Mouse (Mus musculus) midbrain, embryonic 13.5 days (tissue): ENCODE results near the gene Slc38a4. TPM values are rescaled to one million over a fixed set of nuclear protein-coding genes. Genes with fewer than 3 reads are reported as not detected.

Experiments used
- ATAC-seq: fragments of 200-750 bp; cut with Nextera tagmentation; 2 replicates; pipeline ENCODE4 v1.8.0; 2017; ENCODE audit warnings: mild to moderate bottlenecking, moderate TSS enrichment, moderate library complexity
- H3K27ac ChIP-seq: fragments of 300-500 bp; sonication (generic); 2 replicates; pipeline ENCODE4 v1.5.1; 2015; ENCODE audit warnings: inconsistent platforms, mild to moderate bottlenecking, moderate library complexity
- H3K27me3 ChIP-seq: fragments of 300-500 bp; sonication (generic); 2 replicates; pipeline ENCODE4 v1.6.1; 2015; ENCODE audit warnings: mild to moderate bottlenecking, inconsistent platforms
- H3K36me3 ChIP-seq: fragments of 300-500 bp; sonication (generic); 2 replicates; pipeline ENCODE4 v1.6.1; 2015; ENCODE audit warnings: mild to moderate bottlenecking, inconsistent platforms
- H3K4me1 ChIP-seq: fragments of 300-500 bp; sonication (generic); replicated peaks from 2 replicates; pipeline ENCODE4 v1.6.1; 2015; ENCODE audit warnings: inconsistent platforms
- H3K4me2 ChIP-seq: fragments of 300-500 bp; sonication (generic); replicated peaks from 2 replicates; pipeline ENCODE4 v1.6.1; 2015; ENCODE audit warnings: moderate library complexity, mild to moderate bottlenecking, inconsistent platforms
- H3K4me3 ChIP-seq: fragments of 300-500 bp; sonication (generic); replicated peaks from 2 replicates; pipeline ENCODE4 v1.5.1; 2015; ENCODE audit warnings: mild to moderate bottlenecking, inconsistent platforms
- H3K9ac ChIP-seq: fragments of 300-500 bp; sonication (generic); replicated peaks from 2 replicates; pipeline ENCODE4 v1.6.1; 2015; ENCODE audit warnings: mild to moderate bottlenecking, inconsistent platforms
- H3K9me3 ChIP-seq: fragments of 300-500 bp; sonication (generic); 2 replicates; pipeline ENCODE4 v1.6.1; 2016; ENCODE audit warnings: mild to moderate bottlenecking, inconsistent platforms
- WGBS: fragments of 180-500 bp; shearing (Covaris S2); methylation state at CpG from one replicate; pipeline ENCODE4 v1.1.7; 2015; 5-methylcytosine and 5-hydroxymethylcytosine counted together
- polyA plus RNA-seq: library from polyadenylated mRNA; unstranded; fragments of >200 nt; fragmentation: Nextera tagmentation; extraction: Ambion mirVana; gene quantifications from 2 replicates; pipeline ENCODE4 v1.2.1, GENCODE M21; 2015

The Slc38a4 gene
- polyA plus RNA-seq: 3.9 and 4.0 TPM in 2 replicates

GRCm38 (mm10) chr15:97055794-97056193 lies at the start of gene Slc38a4:
Gene Slc38a4 (minus strand): TSS chr15:97055956.
- Histone ChIP-seq H3K9me3 (peaks cover 14% of the 10 kb centered on the region), H3K36me3 (no peaks in the 10 kb centered on the region), H3K4me2 (peak within 1 kb of the TSS; percentile 54), H3K27ac (no peak within 1 kb of the TSS), H3K4me1 (peaks cover 13% of the 10 kb centered on the region; the same call in 1 of the 2 replicates), H3K4me3 (peak within 1 kb of the TSS; percentile 31), H3K27me3 (peaks cover 3% of the 10 kb centered on the region; the same call in 1 of the 2 replicates), H3K9ac (no peak within 1 kb of the TSS)
- WGBS: 47% methylated on average over 9 of the region's 9 CpGs
- ATAC-seq: no peak

- WGBS: 89% methylated on average over 3 of the region's 3 CpGs
Measured at GRCm38 (mm10) chr15:97104889-97105391, 49.2 kb upstream of the Slc38a4 start.

GRCm38 (mm10) chr15:97104048-97104447 lies 48.3 kb upstream of the Slc38a4 start:
- Histone ChIP-seq H3K36me3 (no peaks in the 10 kb centered on the region), H3K27ac (no peak overlapping the region), H3K4me3 (no peak overlapping the region), H3K27me3 (no peaks in the 10 kb centered on the region), H3K4me2 (no peak overlapping the region), H3K9me3 (no peaks in the 10 kb centered on the region), H3K9ac (no peak overlapping the region), H3K4me1 (no peaks in the 10 kb centered on the region; the same call in 1 of the 2 replicates)
- WGBS: 98% methylated on average over 3 of the region's 3 CpGs
- no peak for ATAC-seq

More at GRCm38 (mm10) chr15:97104889-97105391, 49.2 kb upstream of the Slc38a4 start:
- Histone ChIP-seq H3K9ac (no peak overlapping the region), H3K27ac (no peak overlapping the region), H3K4me1 (no peaks in the 10 kb centered on the region; the same call in 1 of the 2 replicates), H3K4me3 (no peak overlapping the region), H3K27me3 (no peaks in the 10 kb centered on the region), H3K9me3 (no peaks in the 10 kb centered on the region), H3K4me2 (no peak overlapping the region), H3K36me3 (no peaks in the 10 kb centered on the region)
- no peak for ATAC-seq

- no peak overlapping the region for H3K9ac ChIP-seq
- no peak for ATAC-seq
- H3K9me3 ChIP-seq: no peaks in the 10 kb centered on the region
- H3K4me3 ChIP-seq: no peak overlapping the region
- H3K36me3 ChIP-seq: no peaks in the 10 kb centered on the region
- H3K27ac ChIP-seq: no peak overlapping the region
- WGBS: 79% methylated on average over 10 of the region's 10 CpGs
- no peaks in the 10 kb centered on the region for H3K27me3 ChIP-seq
- H3K4me1 ChIP-seq: no peaks in the 10 kb centered on the region; the same call in 1 of the 2 replicates
- H3K4me2 ChIP-seq: no peak overlapping the region
Measured at GRCm38 (mm10) chr15:97102811-97103210, 47.1 kb upstream of the Slc38a4 start.

GRCm38 (mm10) chr15:97102181-97102580 lies 46.4 kb upstream of the Slc38a4 start:
- H3K4me1 ChIP-seq: no peaks in the 10 kb centered on the region
- no peaks in the 10 kb centered on the region for H3K27me3 ChIP-seq
- H3K4me3 ChIP-seq: no peak overlapping the region
- H3K4me2 ChIP-seq: no peak overlapping the region
- no peaks in the 10 kb centered on the region for H3K9me3 ChIP-seq
- H3K36me3 ChIP-seq: no peaks in the 10 kb centered on the region
- 96% methylated on average over 5 of the region's 5 CpGs for WGBS
- no peak for ATAC-seq
- H3K9ac ChIP-seq: no peak overlapping the region
- no peak overlapping the region for H3K27ac ChIP-seq

- Histone ChIP-seq H3K4me3 (no peak overlapping the region), H3K27me3 (no peaks in the 10 kb centered on the region), H3K9me3 (peaks cover 5% of the 10 kb centered on the region; the same call in 1 of the 2 replicates), H3K36me3 (no peaks in the 10 kb centered on the region), H3K9ac (no peak overlapping the region), H3K27ac (no peak overlapping the region), H3K4me2 (no peak overlapping the region), H3K4me1 (no peaks in the 10 kb centered on the region)
- 97% methylated on average over 10 of the region's 10 CpGs for WGBS
- ATAC-seq: no peak
Measured at GRCm38 (mm10) chr15:97099101-97099500, 43.3 kb upstream of the Slc38a4 start.

GRCm38 (mm10) chr15:97097548-97097947 lies 41.8 kb upstream of the Slc38a4 start:
- H3K27me3 ChIP-seq: no peaks in the 10 kb centered on the region
- 70% methylated on average over 4 of the region's 4 CpGs for WGBS
- ATAC-seq: no peak

GRCm38 (mm10) chr15:97089526-97089925 lies 33.8 kb upstream of the Slc38a4 start:
- Histone ChIP-seq H3K36me3 (no peaks in the 10 kb centered on the region), H3K4me3 (no peak overlapping the region), H3K27ac (no peak overlapping the region), H3K9ac (no peak overlapping the region), H3K4me1 (peaks cover 6% of the 10 kb centered on the region), H3K27me3 (no peaks in the 10 kb centered on the region), H3K4me2 (0 out of 2 replicates have a peak overlapping the region, but pooled peaks have one; percentile 6), H3K9me3 (0 out of 2 replicates have a peak, but pooled peaks cover under 1% of the 10 kb centered on the region)
- 14% methylated on average over 6 of the region's 6 CpGs for WGBS
- ATAC-seq: no peak

More at GRCm38 (mm10) chr15:97097548-97097947, 41.8 kb upstream of the Slc38a4 start:
- Histone ChIP-seq H3K36me3 (no peaks in the 10 kb centered on the region), H3K4me1 (no peaks in the 10 kb centered on the region), H3K4me2 (no peak overlapping the region), H3K4me3 (no peak overlapping the region), H3K9ac (no peak overlapping the region), H3K9me3 (peaks cover 5% of the 10 kb centered on the region; the same call in 1 of the 2 replicates), H3K27ac (no peak overlapping the region)

- no peak overlapping the region for H3K27ac ChIP-seq
- ATAC-seq: no peak
- WGBS: 66% methylated on average over 5 of the region's 5 CpGs
Measured at GRCm38 (mm10) chr15:97085833-97086232, 30.1 kb upstream of the Slc38a4 start.

GRCm38 (mm10) chr15:97077665-97078064 lies 21.9 kb upstream of the Slc38a4 start:
- H3K27me3 ChIP-seq: no peaks in the 10 kb centered on the region
- no peak overlapping the region for H3K4me2 ChIP-seq
- H3K9ac ChIP-seq: no peak overlapping the region
- H3K4me3 ChIP-seq: no peak overlapping the region
- 84% methylated on average over 6 of the region's 6 CpGs for WGBS
- no peaks in the 10 kb centered on the region for H3K36me3 ChIP-seq
- H3K9me3 ChIP-seq: no peaks in the 10 kb centered on the region
- H3K27ac ChIP-seq: no peak overlapping the region
- no peak for ATAC-seq
- no peaks in the 10 kb centered on the region for H3K4me1 ChIP-seq

More at GRCm38 (mm10) chr15:97085833-97086232, 30.1 kb upstream of the Slc38a4 start:
- Histone ChIP-seq H3K4me3 (no peak overlapping the region), H3K27me3 (no peaks in the 10 kb centered on the region), H3K9me3 (no peaks in the 10 kb centered on the region), H3K9ac (no peak overlapping the region), H3K36me3 (no peaks in the 10 kb centered on the region), H3K4me2 (0 out of 2 replicates have a peak overlapping the region, but pooled peaks have one; percentile 15), H3K4me1 (peaks cover 6% of the 10 kb centered on the region)

GRCm38 (mm10) chr15:97076092-97076491 lies 20.3 kb upstream of the Slc38a4 start:
- H3K4me1 ChIP-seq: no peaks in the 10 kb centered on the region
- no peak for ATAC-seq
- no peak overlapping the region for H3K9ac ChIP-seq
- no peak overlapping the region for H3K4me3 ChIP-seq
- H3K36me3 ChIP-seq: no peaks in the 10 kb centered on the region
- WGBS: 66% methylated on average over 3 of the region's 3 CpGs
- H3K4me2 ChIP-seq: no peak overlapping the region
- no peaks in the 10 kb centered on the region for H3K9me3 ChIP-seq
- H3K27me3 ChIP-seq: no peaks in the 10 kb centered on the region
- no peak overlapping the region for H3K27ac ChIP-seq

- Histone ChIP-seq H3K9me3 (no peaks in the 10 kb centered on the region), H3K9ac (no peak overlapping the region), H3K27me3 (no peaks in the 10 kb centered on the region), H3K4me3 (no peak overlapping the region), H3K4me2 (no peak overlapping the region), H3K36me3 (no peaks in the 10 kb centered on the region), H3K27ac (no peak overlapping the region), H3K4me1 (no peaks in the 10 kb centered on the region)
- ATAC-seq: no peak
- whole genome bisulfite sequencing: 72% methylated on average over 4 of the region's 4 CpGs
Measured at GRCm38 (mm10) chr15:97075240-97075639, 19.5 kb upstream of the Slc38a4 start.
